Mouse (Mus musculus) kidney, adult 18-20 months (tissue): ENCODE measurements around the gene Gm20388.
A peak's percentile ranks its signal among the peaks of the same experiment; 100 is the strongest.

ENCODE experiments used
- DNase-seq: peaks from one replicate; pipeline ENCODE4 v3.0.0; 2021

Gm20388 gene

GRCm38 (mm10) chr8:120177318-120178123 is 266.9 kb downstream of the Gm20388 start, which contains the start of gene Fam92b:
Fam92b (minus strand) TSS chr8:120177466.
- DNase-seq, result no peak

- no peak for DNase-seq
Observed at GRCm38 (mm10) chr8:120178124-120178514, 267.5 kb downstream of the Gm20388 start.

GRCm38 (mm10) chr8:120179027-120179431 is 268.4 kb downstream of the Gm20388 start:
- peak; percentile 93 for DNase-seq

GRCm38 (mm10) chr8:120180445-120180970 is 269.9 kb downstream of the Gm20388 start:
- DNase-seq, result no peak

GRCm38 (mm10) chr8:120181274-120181673 is 270.6 kb downstream of the Gm20388 start:
- DNase-seq, result no peak

- no peak for DNase-seq
Observed at GRCm38 (mm10) chr8:120181861-120182414, 271.3 kb downstream of the Gm20388 start.

GRCm38 (mm10) chr8:120184366-120184765 is 273.7 kb downstream of the Gm20388 start:
- DNase-seq, result no peak

- DNase-seq, result peak; percentile 39
Observed at GRCm38 (mm10) chr8:120184850-120185792, 274.5 kb downstream of the Gm20388 start.

GRCm38 (mm10) chr8:120186454-120186853 is 275.8 kb downstream of the Gm20388 start:
- peak; percentile 60 for DNase-seq

- peak; percentile 78 for DNase-seq
Observed at GRCm38 (mm10) chr8:120188510-120188909, 277.9 kb downstream of the Gm20388 start.

- DNase-seq, result peak; percentile 49
Observed at GRCm38 (mm10) chr8:120189440-120189839, 278.8 kb downstream of the Gm20388 start.

GRCm38 (mm10) chr8:120190107-120190809 is 279.6 kb downstream of the Gm20388 start:
- no peak for DNase-seq

- DNase-seq, result peak; percentile 94
Observed at GRCm38 (mm10) chr8:120190810-120191413, 280.3 kb downstream of the Gm20388 start.

GRCm38 (mm10) chr8:120191633-120192032 is 281.0 kb downstream of the Gm20388 start:
- no peak for DNase-seq

- DNase-seq, result no peak
Observed at GRCm38 (mm10) chr8:120192118-120192517, 281.5 kb downstream of the Gm20388 start.

GRCm38 (mm10) chr8:120201351-120201750 is 290.7 kb downstream of the Gm20388 start:
- no peak for DNase-seq

- no peak for DNase-seq
Observed at GRCm38 (mm10) chr8:120202546-120202945, 291.9 kb downstream of the Gm20388 start.

- peak; percentile 52 for DNase-seq
Observed at GRCm38 (mm10) chr8:120204736-120205360, 294.2 kb downstream of the Gm20388 start.

GRCm38 (mm10) chr8:120205916-120206315 is 295.3 kb downstream of the Gm20388 start:
- no peak for DNase-seq

GRCm38 (mm10) chr8:120207364-120207763 is 296.7 kb downstream of the Gm20388 start:
- DNase-seq, result no peak

GRCm38 (mm10) chr8:120208113-120208512 is 297.5 kb downstream of the Gm20388 start:
- no peak for DNase-seq
